Mouse (Mus musculus): ENCODE measurements at regions not wholly inside any gene's neighbourhood (a gene's known extent, or its start where the extent isn't known, plus 50 kb on each side); places are given as distances from the start of the nearest gene placed in this dataset.

GRCm38 (mm10) chr12:97957201-97957600 is 302.1 kb downstream of the Galc start:
- no peak for ATAC-seq (ENCODE audit: low FRiP score)
- Histone ChIP-seq H3K27ac (replicated peaks) (no peak overlapping the region), H3K4me2 (no peak overlapping the region), H3K4me1 (no peaks in the 10 kb centered on the region), H3K9me3 (replicated peaks) (no peaks in the 10 kb centered on the region), H3K27me3 (replicated peaks) (no peaks in the 10 kb centered on the region), H3K4me3 (replicated peaks) (no peak overlapping the region), H3K9ac (replicated peaks) (no peak overlapping the region), H3K36me3 (no peaks in the 10 kb centered on the region)
- 71% methylated on average over 4 of the region's 4 CpGs for WGBS

GRCm38 (mm10) chr12:97953336-97953735 is 305.9 kb downstream of the Galc start:
- Histone ChIP-seq H3K9ac (replicated peaks) (no peak overlapping the region), H3K4me3 (replicated peaks) (no peak overlapping the region), H3K4me1 (no peaks in the 10 kb centered on the region), H3K4me2 (no peak overlapping the region), H3K36me3 (no peaks in the 10 kb centered on the region), H3K27ac (replicated peaks) (no peak overlapping the region), H3K9me3 (replicated peaks) (no peaks in the 10 kb centered on the region), H3K27me3 (replicated peaks) (no peaks in the 10 kb centered on the region)
- 85% methylated on average over 3 of the region's 3 CpGs for WGBS
- ATAC-seq (ENCODE audit: low FRiP score) = no peak

GRCm38 (mm10) chr12:97952204-97952603 is 307.1 kb downstream of the Galc start:
- Histone ChIP-seq H3K4me3 (replicated peaks) (no peak overlapping the region), H3K9me3 (replicated peaks) (no peaks in the 10 kb centered on the region)
- WGBS = 79% methylated on average over 8 of the region's 8 CpGs

GRCm38 (mm10) chr12:97950072-97950471 is 309.2 kb downstream of the Galc start:
- WGBS = 83% methylated on average over 3 of the region's 3 CpGs
- H3K27me3 ChIP-seq (replicated peaks) = no peaks in the 10 kb centered on the region
- no peaks in the 10 kb centered on the region for H3K4me1 ChIP-seq
- H3K4me3 ChIP-seq (replicated peaks) = no peak overlapping the region
- H3K9me3 ChIP-seq (replicated peaks) = no peaks in the 10 kb centered on the region
- no peak overlapping the region for H3K4me2 ChIP-seq
- H3K9ac ChIP-seq (replicated peaks) = no peak overlapping the region
- ATAC-seq (ENCODE audit: low FRiP score) = no peak
- H3K27ac ChIP-seq (replicated peaks) = no peak overlapping the region
- no peaks in the 10 kb centered on the region for H3K36me3 ChIP-seq

More at GRCm38 (mm10) chr12:97952204-97952603, 307.1 kb downstream of the Galc start:
- Histone ChIP-seq H3K36me3 (no peaks in the 10 kb centered on the region), H3K9ac (replicated peaks) (no peak overlapping the region), H3K4me2 (no peak overlapping the region), H3K27ac (replicated peaks) (no peak overlapping the region), H3K27me3 (replicated peaks) (no peaks in the 10 kb centered on the region), H3K4me1 (no peaks in the 10 kb centered on the region)
- no peak for ATAC-seq (ENCODE audit: low FRiP score)

- no peak for ATAC-seq (ENCODE audit: low FRiP score)
Measured at GRCm38 (mm10) chr12:97947421-97947820, 311.8 kb downstream of the Galc start.

GRCm38 (mm10) chr12:97938361-97938760 is 320.9 kb downstream of the Galc start:
- 83% methylated on average over 5 of the region's 5 CpGs for WGBS
- H3K4me3 ChIP-seq (replicated peaks) = no peak overlapping the region

More at GRCm38 (mm10) chr12:97947421-97947820, 311.8 kb downstream of the Galc start:
- no peaks in the 10 kb centered on the region for H3K9me3 ChIP-seq (replicated peaks)
- no peak overlapping the region for H3K27ac ChIP-seq (replicated peaks)
- H3K36me3 ChIP-seq = no peaks in the 10 kb centered on the region
- H3K9ac ChIP-seq (replicated peaks) = no peak overlapping the region
- no peaks in the 10 kb centered on the region for H3K27me3 ChIP-seq (replicated peaks)
- no peaks in the 10 kb centered on the region for H3K4me1 ChIP-seq
- H3K4me2 ChIP-seq = no peak overlapping the region
- H3K4me3 ChIP-seq (replicated peaks) = no peak overlapping the region
- 91% methylated on average over 8 of the region's 8 CpGs for WGBS

GRCm38 (mm10) chr12:97929877-97930276 is 329.4 kb downstream of the Galc start:
- no peak for ATAC-seq (ENCODE audit: low FRiP score)
- Histone ChIP-seq H3K36me3 (no peaks in the 10 kb centered on the region), H3K27ac (replicated peaks) (no peak overlapping the region), H3K4me1 (no peaks in the 10 kb centered on the region), H3K9me3 (replicated peaks) (no peaks in the 10 kb centered on the region), H3K4me3 (replicated peaks) (no peak overlapping the region), H3K9ac (replicated peaks) (no peak overlapping the region), H3K4me2 (no peak overlapping the region), H3K27me3 (replicated peaks) (no peaks in the 10 kb centered on the region)
- WGBS = 76% methylated on average over 5 of the region's 5 CpGs

More at GRCm38 (mm10) chr12:97938361-97938760, 320.9 kb downstream of the Galc start:
- Histone ChIP-seq H3K36me3 (no peaks in the 10 kb centered on the region), H3K27me3 (replicated peaks) (no peaks in the 10 kb centered on the region), H3K4me2 (no peak overlapping the region), H3K9me3 (replicated peaks) (no peaks in the 10 kb centered on the region), H3K4me1 (no peaks in the 10 kb centered on the region), H3K27ac (replicated peaks) (no peak overlapping the region), H3K9ac (replicated peaks) (no peak overlapping the region)
- ATAC-seq (ENCODE audit: low FRiP score) = no peak

- 84% methylated on average over 1 of the region's 1 CpGs for WGBS
- H3K27me3 ChIP-seq (replicated peaks) = no peaks in the 10 kb centered on the region
- H3K4me1 ChIP-seq = no peaks in the 10 kb centered on the region
- H3K4me2 ChIP-seq = no peak overlapping the region
- H3K9me3 ChIP-seq (replicated peaks) = no peaks in the 10 kb centered on the region
- no peak for ATAC-seq (ENCODE audit: low FRiP score)
- H3K4me3 ChIP-seq (replicated peaks) = no peak overlapping the region
- no peak overlapping the region for H3K9ac ChIP-seq (replicated peaks)
- H3K36me3 ChIP-seq = no peaks in the 10 kb centered on the region
- no peak overlapping the region for H3K27ac ChIP-seq (replicated peaks)
Measured at GRCm38 (mm10) chr12:97927036-97927435, 332.2 kb downstream of the Galc start.

GRCm38 (mm10) chr12:97921349-97922264 is 337.7 kb downstream of the Galc start:
- WGBS = 35% methylated on average over 21 of the region's 21 CpGs

GRCm38 (mm10) chr12:97918416-97918815 is 340.8 kb downstream of the Galc start:
- no peak overlapping the region for H3K4me3 ChIP-seq (replicated peaks)
- no peak overlapping the region for H3K9ac ChIP-seq (replicated peaks)
- H3K27me3 ChIP-seq (replicated peaks) = no peaks in the 10 kb centered on the region
- H3K27ac ChIP-seq (replicated peaks) = no peak overlapping the region
- H3K4me2 ChIP-seq = no peak overlapping the region
- H3K4me1 ChIP-seq = peaks cover 7% of the 10 kb centered on the region; the same call in 1 of the 2 replicates
- 89% methylated on average over 3 of the region's 3 CpGs for WGBS
- H3K36me3 ChIP-seq = no peaks in the 10 kb centered on the region
- no peak for ATAC-seq (ENCODE audit: low FRiP score)
- H3K9me3 ChIP-seq (replicated peaks) = no peaks in the 10 kb centered on the region

More at GRCm38 (mm10) chr12:97921349-97922264, 337.7 kb downstream of the Galc start:
- Histone ChIP-seq H3K27ac (replicated peaks) (no peak overlapping the region), H3K9ac (replicated peaks) (no peak overlapping the region), H3K9me3 (replicated peaks) (no peaks in the 10 kb centered on the region), H3K27me3 (replicated peaks) (no peaks in the 10 kb centered on the region), H3K36me3 (no peaks in the 10 kb centered on the region), H3K4me3 (replicated peaks) (no peak overlapping the region), H3K4me1 (peaks cover 7% of the 10 kb centered on the region; the same call in 1 of the 2 replicates), H3K4me2 (peak overlapping the region; percentile 15)
- ATAC-seq (ENCODE audit: low FRiP score) = 0 out of 2 replicates have a peak, but pooled peaks have one; percentile 28

- Histone ChIP-seq H3K27ac (replicated peaks) (no peak overlapping the region), H3K4me2 (no peak overlapping the region), H3K4me1 (no peaks in the 10 kb centered on the region), H3K9me3 (replicated peaks) (no peaks in the 10 kb centered on the region), H3K4me3 (replicated peaks) (no peak overlapping the region), H3K36me3 (no peaks in the 10 kb centered on the region), H3K27me3 (replicated peaks) (no peaks in the 10 kb centered on the region), H3K9ac (replicated peaks) (no peak overlapping the region)
- WGBS = 69% methylated on average over 4 of the region's 4 CpGs
- no peak for ATAC-seq (ENCODE audit: low FRiP score)
Measured at GRCm38 (mm10) chr12:97915026-97915425, 344.2 kb downstream of the Galc start.

GRCm38 (mm10) chr12:97912730-97913129 is 346.5 kb downstream of the Galc start:
- Histone ChIP-seq H3K4me1 (no peaks in the 10 kb centered on the region), H3K9me3 (replicated peaks) (no peaks in the 10 kb centered on the region), H3K9ac (replicated peaks) (no peak overlapping the region), H3K27me3 (replicated peaks) (no peaks in the 10 kb centered on the region), H3K36me3 (no peaks in the 10 kb centered on the region), H3K4me2 (no peak overlapping the region), H3K4me3 (replicated peaks) (no peak overlapping the region), H3K27ac (replicated peaks) (no peak overlapping the region)
- ATAC-seq (ENCODE audit: low FRiP score) = no peak
- 79% methylated on average over 1 of the region's 1 CpGs for WGBS
